Mouse (Mus musculus): ENCODE data around the gene Synm.

The Synm gene

DNA sequence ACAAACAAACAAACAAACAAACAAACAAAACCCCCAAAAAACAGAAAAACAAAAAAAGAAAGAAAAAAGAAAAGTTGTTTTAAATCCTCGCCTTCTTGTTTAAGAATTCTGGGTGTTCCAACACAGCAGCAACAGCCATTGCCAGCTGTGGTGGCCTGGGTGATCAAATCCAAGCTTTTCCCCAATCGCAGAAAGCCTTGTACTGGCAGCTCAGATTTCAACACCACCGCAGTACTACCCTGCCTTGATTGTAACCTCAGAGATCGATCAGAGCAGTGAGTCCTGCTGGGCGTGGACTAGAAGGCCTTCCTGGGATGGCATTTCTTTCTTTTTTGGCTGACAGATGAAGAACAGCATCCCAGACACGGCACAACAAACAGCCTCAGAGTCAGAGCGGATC lies 63.6 kb downstream of the Synm start:
- DNase-seq, result no peak

DNA sequence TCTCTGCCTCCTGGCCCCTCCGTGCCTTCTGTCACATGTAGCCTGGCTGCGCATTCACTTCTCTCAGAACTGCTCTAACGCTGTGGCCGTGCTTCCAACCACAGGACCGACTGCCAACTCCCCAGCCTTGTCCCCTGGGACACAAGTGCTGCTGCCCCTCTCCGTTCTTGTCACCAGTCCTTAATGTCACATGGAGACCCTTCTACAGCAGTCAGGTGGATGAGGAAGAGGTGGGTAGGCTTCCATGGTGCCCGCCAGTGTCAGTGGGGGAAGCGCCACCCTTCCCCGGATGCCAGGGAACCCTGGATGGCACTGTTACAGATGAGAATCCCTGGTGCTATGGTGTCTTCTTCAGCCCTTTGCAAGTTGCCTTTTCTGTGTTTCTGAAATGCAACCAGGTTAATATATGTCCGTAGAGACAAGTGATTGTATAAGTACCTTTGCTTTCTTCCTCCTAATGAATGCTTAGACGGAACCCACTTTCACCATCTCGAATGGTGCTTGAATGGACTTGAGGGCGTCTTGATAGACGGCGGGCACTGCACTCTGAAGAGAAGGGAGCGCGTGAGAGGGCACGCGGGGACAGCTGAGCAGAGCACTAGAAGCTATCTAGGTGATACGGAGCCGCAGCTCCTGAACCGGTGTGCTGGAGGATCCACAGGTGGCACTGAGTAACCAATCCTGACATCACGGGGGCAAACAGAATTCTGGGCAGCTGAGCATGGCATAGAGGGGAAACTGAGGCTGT lies 66.6 kb downstream of the Synm start:
- no peak for DNase-seq

DNA sequence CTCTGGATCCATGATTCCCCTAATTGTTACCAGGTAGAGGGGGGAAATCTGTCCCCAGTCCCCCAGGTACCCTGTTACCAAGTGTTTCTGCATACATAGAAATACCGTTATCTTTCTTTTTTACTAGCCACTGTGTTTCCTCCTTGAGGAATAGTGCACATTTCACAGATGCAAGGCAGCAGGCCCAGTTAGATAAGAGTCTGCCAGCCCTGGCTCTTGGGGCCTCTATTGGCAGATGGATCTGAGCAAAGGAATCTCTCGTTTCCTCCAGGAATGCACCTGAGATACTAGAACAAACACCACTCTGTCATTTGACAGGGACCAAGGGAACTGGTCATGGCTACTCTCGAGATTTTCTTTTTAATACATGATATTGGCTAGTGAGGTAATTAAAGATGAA lies 67.4 kb downstream of the Synm start:
- no peak for DNase-seq

DNA sequence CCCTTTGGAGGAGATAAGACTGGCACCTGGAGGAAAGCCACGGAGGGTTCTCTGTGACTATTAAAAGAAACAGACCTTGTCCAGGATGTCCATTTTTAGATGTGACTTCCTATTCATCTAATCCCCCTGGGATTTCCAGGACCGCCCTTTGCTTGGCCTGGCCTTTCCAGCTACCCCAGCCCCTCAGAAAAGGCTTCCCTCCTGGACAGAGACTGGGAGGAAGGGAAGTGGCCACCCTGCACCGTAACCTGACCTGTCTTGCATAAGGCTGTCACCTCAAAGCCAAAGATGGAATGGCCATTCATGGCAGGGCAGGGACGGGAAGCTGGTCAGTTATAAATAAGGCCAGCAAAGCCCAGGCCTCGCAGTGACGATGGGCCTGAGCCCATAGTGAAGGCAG lies 68.5 kb downstream of the Synm start:
- peak; percentile 57 for DNase-seq

DNA sequence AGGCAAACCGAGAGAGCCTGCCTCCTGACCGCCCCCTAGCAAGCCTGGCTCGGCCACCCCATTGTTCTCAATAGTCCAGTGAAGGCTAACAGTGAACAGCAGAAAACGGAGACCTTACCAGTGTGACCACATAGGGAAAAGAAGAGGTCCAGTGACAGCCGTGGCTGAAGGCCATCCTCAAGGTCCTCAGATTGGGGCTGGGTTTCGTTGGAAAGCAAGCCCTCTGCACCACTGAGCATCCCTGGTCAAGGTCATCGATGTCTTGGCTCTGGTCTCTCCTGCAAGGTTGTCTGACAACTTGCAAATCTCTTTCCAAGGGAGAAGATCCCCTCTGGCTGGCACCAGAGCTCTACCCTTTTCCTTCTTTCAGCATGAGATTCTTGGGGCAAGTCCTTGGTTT lies 69.7 kb downstream of the Synm start:
- DNase-seq, result no peak

DNA sequence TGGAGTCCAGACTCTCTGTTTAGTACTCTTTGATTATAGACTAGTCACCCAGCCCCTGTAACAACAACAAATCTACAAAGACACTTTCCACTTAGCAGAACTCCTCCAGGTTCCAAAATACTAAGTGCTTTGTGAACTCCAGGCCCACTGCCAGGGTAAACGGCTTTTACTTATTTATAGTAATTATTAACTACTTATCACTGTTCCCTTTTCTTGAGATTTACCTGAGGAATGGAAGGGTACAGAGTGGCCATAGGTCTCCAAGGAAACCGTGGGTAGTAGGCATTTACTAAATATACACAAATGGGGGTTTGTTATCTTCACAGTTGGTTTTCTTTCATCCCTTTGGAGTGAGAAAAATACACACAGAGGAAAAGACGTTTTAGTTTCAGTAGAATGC lies 71.3 kb downstream of the Synm start:
- DNase-seq, result peak; percentile 44

DNA sequence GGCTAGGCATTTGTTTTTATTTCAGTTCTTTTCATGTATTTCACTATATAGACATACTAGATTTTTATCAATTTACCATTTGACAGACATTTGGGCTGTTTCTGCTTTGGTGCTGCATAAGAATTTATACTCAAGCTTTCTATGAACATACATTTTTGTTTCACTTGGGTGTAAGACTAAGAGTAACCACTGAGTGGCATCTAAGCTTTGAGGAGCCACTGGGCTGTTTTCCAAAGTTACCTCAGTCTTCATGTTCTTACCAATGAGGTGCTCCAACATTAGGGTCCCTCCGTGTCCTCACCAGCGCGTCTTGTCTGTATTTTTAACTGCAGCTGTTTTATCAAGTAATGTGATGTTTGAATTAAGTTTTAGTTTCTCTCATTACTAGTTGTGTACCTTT lies 73.0 kb downstream of the Synm start:
- no peak for DNase-seq

DNA sequence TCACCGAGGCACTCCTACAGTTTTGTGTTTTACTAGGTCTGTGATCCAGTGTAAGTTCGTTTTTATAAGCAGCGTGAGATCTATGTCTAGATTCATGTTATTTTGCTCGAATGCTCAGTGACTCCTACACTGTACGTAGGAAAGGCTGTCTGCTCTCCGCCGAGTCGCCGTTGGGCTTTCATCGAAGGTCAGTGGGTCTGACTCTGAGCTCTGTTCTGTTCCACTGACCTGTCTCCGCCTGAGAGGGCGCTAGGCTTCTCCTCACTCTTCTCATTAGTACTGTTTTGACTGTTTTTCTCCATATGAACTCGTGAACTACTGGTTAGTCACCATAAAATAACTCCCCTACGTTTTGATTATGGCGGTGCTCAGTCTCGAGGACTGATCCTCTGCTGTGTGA lies 76.5 kb downstream of the Synm start:
- no peak for DNase-seq

DNA sequence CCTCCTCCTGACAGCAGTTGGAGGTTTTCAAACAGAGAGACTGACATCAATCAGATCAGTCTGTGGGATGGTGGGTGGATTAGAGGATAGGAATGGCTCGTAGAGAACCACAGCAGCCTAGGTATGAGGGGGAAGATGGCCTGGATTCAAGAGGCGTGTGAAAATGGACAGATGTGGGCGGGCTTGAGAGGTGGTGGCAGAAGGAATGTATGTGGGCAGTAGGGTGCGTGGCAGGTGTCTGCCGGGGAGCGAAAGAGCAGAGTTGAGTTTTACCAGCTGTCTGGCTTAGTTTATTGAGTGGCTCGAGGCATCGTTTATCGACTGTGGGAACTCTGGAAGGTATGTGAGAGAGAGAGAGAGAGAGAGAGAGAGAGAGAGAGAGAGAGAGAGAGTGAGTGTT lies 78.5 kb downstream of the Synm start:
- DNase-seq, result no peak
